Mouse (Mus musculus) ES-E14 (cell line): ENCODE data around the gene Fmr1.

Experiments used
- CHD2 ChIP-seq: IDR thresholded peaks from 2 replicates; pipeline ENCODE4 v1.6.1; 2014; ENCODE audit warnings: mild to moderate bottlenecking, low read depth, low read length, inconsistent platforms
- HCFC1 ChIP-seq: IDR thresholded peaks from 2 replicates; pipeline ENCODE4 v1.6.1; 2012; ENCODE audit warnings: low read length, inconsistent platforms, borderline replicate concordance; ENCODE audit not compliant: insufficient read depth
- MAFK ChIP-seq: IDR thresholded peaks from 2 replicates; pipeline ENCODE4 v1.6.1; 2014; ENCODE audit warnings: mild to moderate bottlenecking, low read depth, low read length, inconsistent platforms; ENCODE audit not compliant: insufficient read depth
- ZC3H11A ChIP-seq: IDR thresholded peaks from 2 replicates; pipeline ENCODE4 v1.6.1; 2012; ENCODE audit warnings: low read depth, mild to moderate bottlenecking, inconsistent platforms, low read length, borderline replicate concordance
- ZNF384 ChIP-seq: IDR thresholded peaks from 2 replicates; pipeline ENCODE4 v1.6.1; 2012; ENCODE audit warnings: low read depth, low read length, inconsistent platforms

DNA sequence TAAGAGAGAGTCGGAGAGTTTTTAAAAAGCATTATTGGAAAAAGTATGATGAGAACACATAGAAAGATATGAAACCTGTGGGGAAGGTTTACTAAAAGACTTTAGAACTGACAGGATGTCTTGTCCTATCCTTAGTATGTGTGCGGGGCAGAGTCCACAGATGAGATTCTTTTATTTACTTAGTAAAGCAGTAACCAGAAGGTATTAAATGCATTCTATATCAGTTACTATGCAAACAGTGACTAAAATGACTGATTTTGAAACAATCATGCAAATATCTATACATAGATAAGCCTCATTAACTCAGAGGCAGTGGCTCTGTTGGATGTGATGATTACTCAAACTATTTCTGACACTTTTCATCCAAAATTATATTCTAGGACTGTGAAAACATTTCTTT, 6.4 kb downstream of the Fmr1 start:
- TF ChIP-seq MAFK, result no peak
- no peak for TF ChIP-seq HCFC1
- TF ChIP-seq ZNF384, result no peak
- no peak for TF ChIP-seq CHD2
- no peak for TF ChIP-seq ZC3H11A
